Mouse (Mus musculus) intestine, embryonic 14.5 days (tissue): ENCODE results near the gene Drap1. TPM values are rescaled to one million over a fixed set of nuclear protein-coding genes. Genes with fewer than 3 reads are reported as not detected.
A peak's percentile ranks its signal among the peaks of the same experiment; 100 is the strongest.

Source experiments
- ATAC-seq: fragments of 200-750 bp; cut with Nextera tagmentation; replicated peaks from 2 replicates; pipeline ENCODE4 v1.8.0; 2017; ENCODE audit warnings: low read depth, moderate number of reproducible peaks, moderate TSS enrichment, moderate library complexity; ENCODE audit not compliant: low FRiP score, low TSS enrichment
- DNase-seq: peaks from one replicate; pipeline ENCODE4 v3.0.0-alpha.2; 2018; ENCODE audit warnings: low spot score
- H3K27ac ChIP-seq: fragments of 300-500 bp; sonication (generic); 2 replicates; pipeline ENCODE4 v1.5.1; 2014; ENCODE audit warnings: low read depth, mild to moderate bottlenecking, control low read depth
- H3K27me3 ChIP-seq: fragments of 300-500 bp; sonication (generic); replicated peaks from 2 replicates; pipeline ENCODE4 v1.6.1; 2014; ENCODE audit warnings: low read length, control low read depth; ENCODE audit not compliant: control insufficient read depth, insufficient read depth
- H3K36me3 ChIP-seq: fragments of 300-500 bp; sonication (generic); 2 replicates; pipeline ENCODE4 v1.6.1; 2014; ENCODE audit warnings: low read length, control low read depth; ENCODE audit not compliant: control insufficient read depth, insufficient read depth
- H3K4me1 ChIP-seq: fragments of 300-500 bp; sonication (generic); replicated peaks from 2 replicates; pipeline ENCODE4 v1.6.1; 2014; ENCODE audit warnings: low read length, control low read depth, mixed read lengths; ENCODE audit not compliant: control insufficient read depth, insufficient read depth
- H3K4me2 ChIP-seq: fragments of 300-500 bp; sonication (generic); 2 replicates; pipeline ENCODE4 v1.6.1; 2014; ENCODE audit warnings: low read length
- H3K4me3 ChIP-seq: fragments of 300-500 bp; sonication (generic); 2 replicates; pipeline ENCODE4 v1.5.1; 2014; ENCODE audit warnings: low read depth, low read length, control low read depth, mixed read lengths
- H3K9ac ChIP-seq: fragments of 300-500 bp; sonication (generic); 2 replicates; pipeline ENCODE4 v1.6.1; 2014; ENCODE audit warnings: mild to moderate bottlenecking, low read length
- H3K9me3 ChIP-seq: fragments of 300-500 bp; sonication (generic); 2 replicates; pipeline ENCODE4 v1.6.1; 2016; ENCODE audit warnings: low read length, control low read depth; ENCODE audit not compliant: control insufficient read depth
- WGBS: fragments of 180-500 bp; shearing (Covaris S2); extraction: QIAGEN DNeasy Blood & Tissue Kit; methylation state at CpG from one replicate; pipeline ENCODE4 v1.1.7; 2014; 5-methylcytosine and 5-hydroxymethylcytosine counted together
- polyA plus RNA-seq: library from polyadenylated mRNA; unstranded; fragments of >200 nt; fragmentation: Nextera tagmentation; extraction: Ambion mirVana; gene quantifications from 2 replicates; pipeline ENCODE4 v1.2.1, GENCODE M21; 2014

Drap1 gene
- polyA plus RNA-seq, 1 experiment from 2014 or later: 170 TPM

DNA sequence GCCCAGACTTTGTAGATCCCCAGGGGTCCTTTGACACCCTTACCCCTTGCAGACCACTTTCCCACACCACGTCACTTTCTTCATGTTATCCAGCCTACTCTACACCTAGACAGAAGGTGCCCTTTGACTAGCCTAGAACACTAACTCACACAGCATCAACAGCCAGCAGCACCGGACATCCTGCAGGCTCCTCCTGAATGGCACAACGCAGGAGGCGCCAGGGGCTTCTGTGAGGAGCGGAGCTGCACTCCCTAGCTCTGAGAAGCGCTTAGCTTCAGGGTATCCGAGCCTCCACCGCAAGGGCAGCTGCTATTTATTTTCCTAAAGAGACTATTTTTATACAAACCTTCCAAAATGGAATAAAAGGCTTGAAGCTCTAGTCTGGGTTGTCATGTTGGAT lies 30.8 kb upstream of the Drap1 start:
- H3K27ac ChIP-seq: no peak overlapping the region

GRCm38 (mm10) chr19:5455037-5455436 lies 30.3 kb upstream of the Drap1 start:
- no peak for ATAC-seq
- H3K9ac ChIP-seq: no peak overlapping the region

More for the DNA sequence above, 30.8 kb upstream of the Drap1 start:
- H3K4me2 ChIP-seq: peak overlapping the region; percentile 94
- no peaks in the 10 kb centered on the region for H3K9me3 ChIP-seq
- 53% methylated on average over 8 of the region's 8 CpGs for WGBS
- peak overlapping the region; percentile 75 for H3K9ac ChIP-seq
- peak overlapping the region; percentile 72 for H3K4me3 ChIP-seq
- no peak for ATAC-seq
- H3K27me3 ChIP-seq: peaks cover 1% of the 10 kb centered on the region
- H3K4me1 ChIP-seq: peaks cover 26% of the 10 kb centered on the region
- H3K36me3 ChIP-seq: peaks cover 20% of the 10 kb centered on the region; the same call in 1 of the 2 replicates
- DNase-seq: no peak

GRCm38 (mm10) chr19:5451766-5452165 lies 27.0 kb upstream of the Drap1 start:
- no peak for ATAC-seq
- Histone ChIP-seq H3K27me3 (peaks cover 39% of the 10 kb centered on the region), H3K4me2 (no peak overlapping the region), H3K9ac (no peak overlapping the region), H3K36me3 (peaks cover 20% of the 10 kb centered on the region; the same call in 1 of the 2 replicates), H3K27ac (no peak overlapping the region), H3K4me3 (no peak overlapping the region), H3K4me1 (peaks cover 31% of the 10 kb centered on the region), H3K9me3 (no peaks in the 10 kb centered on the region; the same call in 1 of the 2 replicates)
- DNase-seq: no peak
- 72% methylated on average over 6 of the region's 6 CpGs for WGBS

More at GRCm38 (mm10) chr19:5455037-5455436, 30.3 kb upstream of the Drap1 start:
- WGBS: 76% methylated on average over 12 of the region's 12 CpGs
- peaks cover 7% of the 10 kb centered on the region for H3K27me3 ChIP-seq
- H3K9me3 ChIP-seq: no peaks in the 10 kb centered on the region
- H3K36me3 ChIP-seq: peaks cover 20% of the 10 kb centered on the region; the same call in 1 of the 2 replicates
- DNase-seq: no peak
- H3K27ac ChIP-seq: no peak overlapping the region
- peaks cover 26% of the 10 kb centered on the region for H3K4me1 ChIP-seq
- H3K4me2 ChIP-seq: peak overlapping the region; percentile 94
- peak overlapping the region; percentile 72; the same call in 1 of the 2 replicates for H3K4me3 ChIP-seq

DNA sequence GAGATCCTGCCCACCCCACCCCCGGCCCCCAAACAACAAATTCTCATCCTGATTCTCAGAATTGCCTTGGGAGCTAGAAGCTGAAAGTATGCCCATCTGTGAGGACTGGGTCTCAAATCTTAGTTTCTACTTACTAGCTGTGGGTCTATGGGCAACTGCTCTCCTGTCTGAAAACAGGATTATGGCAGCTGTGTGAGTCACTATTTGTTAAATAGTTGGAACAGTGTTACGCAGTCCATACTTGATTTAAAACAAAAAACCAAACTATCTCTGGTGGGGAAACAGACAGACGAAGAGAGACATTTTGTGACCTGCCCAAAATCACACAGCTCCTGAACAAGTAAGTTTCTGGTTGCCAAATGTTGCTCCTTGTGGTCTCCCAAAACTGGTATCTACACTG lies 24.9 kb upstream of the Drap1 start:
- H3K4me2 ChIP-seq: no peak overlapping the region
- ATAC-seq (no peak), DNase-seq (no peak)
- H3K27me3 ChIP-seq: peaks cover 49% of the 10 kb centered on the region
- 88% methylated on average over 3 of the region's 3 CpGs for WGBS
- H3K4me1 ChIP-seq: peaks cover 11% of the 10 kb centered on the region
- H3K9me3 ChIP-seq: no peaks in the 10 kb centered on the region; the same call in 1 of the 2 replicates
- H3K36me3 ChIP-seq: peaks cover 17% of the 10 kb centered on the region; the same call in 1 of the 2 replicates
- no peak overlapping the region for H3K27ac ChIP-seq
- no peak overlapping the region for H3K9ac ChIP-seq
- H3K4me3 ChIP-seq: no peak overlapping the region

GRCm38 (mm10) chr19:5448354-5449150 lies 23.8 kb upstream of the Drap1 start:
- Histone ChIP-seq H3K27ac (no peak overlapping the region), H3K27me3 (peaks cover 59% of the 10 kb centered on the region), H3K4me1 (peaks cover 10% of the 10 kb centered on the region; the same call in 1 of the 2 replicates), H3K9ac (no peak overlapping the region), H3K9me3 (no peaks in the 10 kb centered on the region; the same call in 1 of the 2 replicates), H3K4me3 (peak overlapping the region; percentile 53), H3K4me2 (peak overlapping the region; percentile 99), H3K36me3 (peaks cover 5% of the 10 kb centered on the region; the same call in 1 of the 2 replicates)
- 6% methylated on average over 36 of the region's 36 CpGs for WGBS
- peak; percentile 62 for DNase-seq
- 0 out of 2 replicates have a peak, but pooled peaks have one; percentile 8 for ATAC-seq

DNA sequence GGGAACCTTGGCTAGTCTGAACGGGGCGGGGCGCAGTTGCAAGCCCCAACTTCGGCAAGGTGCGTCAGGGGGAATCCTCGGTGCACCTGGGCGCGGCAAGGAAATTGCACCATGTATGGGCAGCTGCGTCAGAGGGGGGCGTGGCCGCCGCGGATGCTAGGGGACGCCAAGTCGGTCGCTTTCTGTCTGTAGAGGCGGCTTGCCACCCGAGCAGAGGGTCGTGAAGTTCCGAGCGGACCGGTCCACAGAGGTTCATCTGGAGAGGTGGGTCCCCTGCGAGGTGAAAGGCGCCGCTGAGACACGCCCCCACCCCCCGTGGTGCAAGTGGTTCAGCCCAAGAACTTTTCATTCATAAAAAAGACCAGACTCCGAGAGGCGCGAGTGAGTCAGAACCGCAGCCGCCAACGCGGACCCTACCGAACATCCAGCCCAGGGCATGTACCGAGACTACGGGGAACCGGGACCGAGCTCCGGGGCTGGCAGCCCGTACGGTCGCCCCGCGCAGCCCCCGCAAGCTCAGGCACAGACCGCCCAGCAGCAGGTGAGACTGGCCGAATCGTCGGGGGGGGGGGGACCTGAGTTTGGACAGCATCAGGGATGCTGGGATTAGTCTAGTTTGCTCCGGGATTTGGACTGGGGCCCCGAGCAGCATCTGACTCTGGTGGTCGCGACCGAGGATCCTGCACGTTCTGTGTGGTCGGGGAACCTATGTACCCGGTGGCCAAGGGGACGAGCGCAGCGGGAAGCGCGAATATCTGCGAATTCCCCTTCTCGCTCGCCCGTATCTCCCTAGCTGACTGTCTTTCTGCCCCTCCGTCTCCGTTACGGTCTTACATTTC lies 23.0 kb upstream of the Drap1 start, which contains the start of gene Fosl1:
Gene Fosl1 (plus strand): TSS at position 33 of the 839 bp plus-strand sequence.
- Histone ChIP-seq H3K9me3 (no peaks in the 10 kb centered on the region; the same call in 1 of the 2 replicates), H3K4me3 (peak within 1 kb of the TSS; percentile 53), H3K36me3 (no peaks in the 10 kb centered on the region), H3K27ac (no peak within 1 kb of the TSS), H3K9ac (peak within 1 kb of the TSS; percentile 29; the same call in 1 of the 2 replicates), H3K4me2 (peak within 1 kb of the TSS; percentile 99), H3K27me3 (peaks cover 59% of the 10 kb centered on the region), H3K4me1 (peaks cover 10% of the 10 kb centered on the region; the same call in 1 of the 2 replicates)
- peak; percentile 62 for ATAC-seq
- peak; percentile 85 for DNase-seq
- WGBS: under 1% methylated on average over 68 of the region's 70 CpGs

GRCm38 (mm10) chr19:5445747-5446146 lies 21.0 kb upstream of the Drap1 start:
- H3K36me3 ChIP-seq: no peaks in the 10 kb centered on the region

DNA sequence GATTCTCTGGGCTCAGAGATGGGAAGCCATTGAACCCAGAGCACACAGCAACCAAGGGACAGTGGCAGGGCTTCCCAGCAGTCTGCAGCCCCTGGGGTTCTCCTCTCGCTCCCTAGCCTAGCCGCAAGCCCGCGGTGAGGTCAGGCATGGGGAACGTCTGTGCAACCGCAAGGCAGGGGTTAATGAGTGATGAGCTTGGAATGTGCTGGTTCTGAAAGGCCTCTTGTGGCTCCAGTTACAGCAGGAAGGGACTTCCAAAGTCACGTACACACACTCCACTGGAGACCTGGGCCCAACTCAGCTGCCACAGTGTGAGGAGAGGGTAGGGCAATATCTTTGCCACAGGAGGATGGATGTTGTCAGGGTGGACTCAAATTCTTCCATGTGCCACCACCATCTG lies 20.2 kb upstream of the Drap1 start:
- DNase-seq: no peak

More at GRCm38 (mm10) chr19:5445747-5446146, 21.0 kb upstream of the Drap1 start:
- H3K4me1 ChIP-seq: peaks cover 10% of the 10 kb centered on the region; the same call in 1 of the 2 replicates
- H3K4me2 ChIP-seq: no peak overlapping the region
- H3K4me3 ChIP-seq: no peak overlapping the region
- H3K9me3 ChIP-seq: no peaks in the 10 kb centered on the region; the same call in 1 of the 2 replicates
- H3K9ac ChIP-seq: no peak overlapping the region
- no peak overlapping the region for H3K27ac ChIP-seq
- no peak for ATAC-seq
- peaks cover 59% of the 10 kb centered on the region for H3K27me3 ChIP-seq
- DNase-seq: no peak
- 88% methylated on average over 5 of the region's 5 CpGs for WGBS

More for the DNA sequence above, 20.2 kb upstream of the Drap1 start:
- WGBS: 22% methylated on average over 7 of the region's 7 CpGs
- Histone ChIP-seq H3K36me3 (no peaks in the 10 kb centered on the region), H3K4me1 (peaks cover 10% of the 10 kb centered on the region; the same call in 1 of the 2 replicates), H3K9ac (no peak overlapping the region), H3K4me2 (no peak overlapping the region), H3K9me3 (peaks cover 5% of the 10 kb centered on the region; the same call in 1 of the 2 replicates), H3K27ac (no peak overlapping the region), H3K27me3 (peaks cover 51% of the 10 kb centered on the region), H3K4me3 (no peak overlapping the region)
- ATAC-seq: no peak
